Mouse (Mus musculus) hindbrain, embryonic 14.5 days (tissue): Measurements from ENCODE around the gene Supt20. TPM values are rescaled to one million over a fixed set of nuclear protein-coding genes. Genes with fewer than 3 reads are reported as not detected.

ENCODE experiments used
- ATAC-seq: fragments of 200-750 bp; cut with Nextera tagmentation; 2 replicates; pipeline ENCODE4 v1.8.0; 2017; ENCODE audit warnings: moderate number of reproducible peaks, mild to moderate bottlenecking, moderate TSS enrichment, moderate library complexity; ENCODE audit not compliant: low FRiP score
- DNase-seq: peaks from one replicate; pipeline ENCODE4 v3.0.0-alpha.2; 2015; ENCODE audit warnings: low spot score
- H3K27ac ChIP-seq: fragments of 300-500 bp; sonication (generic); 2 replicates; pipeline ENCODE4 v1.5.1; 2014; ENCODE audit warnings: mild to moderate bottlenecking, moderate library complexity
- H3K27me3 ChIP-seq: fragments of 300-500 bp; sonication (generic); 2 replicates; pipeline ENCODE4 v1.6.1; 2014; ENCODE audit warnings: mild to moderate bottlenecking, low read length, mixed read lengths; ENCODE audit not compliant: control insufficient read depth, insufficient read depth
- H3K36me3 ChIP-seq: fragments of 300-500 bp; sonication (generic); replicated peaks from 2 replicates; pipeline ENCODE4 v1.6.1; 2014; ENCODE audit not compliant: control insufficient read depth, insufficient read depth
- H3K4me1 ChIP-seq: fragments of 300-500 bp; sonication (generic); replicated peaks from 2 replicates; pipeline ENCODE4 v1.6.1; 2014; ENCODE audit warnings: antibody characterized with exemption, low read length, mixed read lengths; ENCODE audit not compliant: control insufficient read depth, insufficient read depth
- H3K4me2 ChIP-seq: fragments of 300-500 bp; sonication (generic); replicated peaks from 2 replicates; pipeline ENCODE4 v1.6.1; 2014; ENCODE audit warnings: mild to moderate bottlenecking, moderate library complexity
- H3K4me3 ChIP-seq: fragments of 300-500 bp; sonication (generic); replicated peaks from 2 replicates; pipeline ENCODE4 v1.5.1; 2014; ENCODE audit warnings: mild to moderate bottlenecking, low read length
- H3K9ac ChIP-seq: fragments of 300-500 bp; sonication (generic); 2 replicates; pipeline ENCODE4 v1.6.1; 2014
- H3K9me3 ChIP-seq: fragments of 300-500 bp; sonication (generic); 2 replicates; pipeline ENCODE4 v1.6.1; 2016; ENCODE audit warnings: low read length; ENCODE audit not compliant: control insufficient read depth
- WGBS: fragments of 180-500 bp; shearing (Covaris S2); extraction: QIAGEN DNeasy Blood & Tissue Kit; methylation state at CpG from one replicate; pipeline ENCODE4 v1.1.7; 2014; 5-methylcytosine and 5-hydroxymethylcytosine counted together
- polyA plus RNA-seq: library from polyadenylated mRNA; unstranded; fragments of >200 nt; fragmentation: Nextera tagmentation; extraction: Ambion mirVana; gene quantifications from 2 replicates; pipeline ENCODE4 v1.2.1, GENCODE M21; 2014

Gene Supt20
- polyA plus RNA-seq, 1 experiment from 2014 or later: 83.8 TPM

DNA sequence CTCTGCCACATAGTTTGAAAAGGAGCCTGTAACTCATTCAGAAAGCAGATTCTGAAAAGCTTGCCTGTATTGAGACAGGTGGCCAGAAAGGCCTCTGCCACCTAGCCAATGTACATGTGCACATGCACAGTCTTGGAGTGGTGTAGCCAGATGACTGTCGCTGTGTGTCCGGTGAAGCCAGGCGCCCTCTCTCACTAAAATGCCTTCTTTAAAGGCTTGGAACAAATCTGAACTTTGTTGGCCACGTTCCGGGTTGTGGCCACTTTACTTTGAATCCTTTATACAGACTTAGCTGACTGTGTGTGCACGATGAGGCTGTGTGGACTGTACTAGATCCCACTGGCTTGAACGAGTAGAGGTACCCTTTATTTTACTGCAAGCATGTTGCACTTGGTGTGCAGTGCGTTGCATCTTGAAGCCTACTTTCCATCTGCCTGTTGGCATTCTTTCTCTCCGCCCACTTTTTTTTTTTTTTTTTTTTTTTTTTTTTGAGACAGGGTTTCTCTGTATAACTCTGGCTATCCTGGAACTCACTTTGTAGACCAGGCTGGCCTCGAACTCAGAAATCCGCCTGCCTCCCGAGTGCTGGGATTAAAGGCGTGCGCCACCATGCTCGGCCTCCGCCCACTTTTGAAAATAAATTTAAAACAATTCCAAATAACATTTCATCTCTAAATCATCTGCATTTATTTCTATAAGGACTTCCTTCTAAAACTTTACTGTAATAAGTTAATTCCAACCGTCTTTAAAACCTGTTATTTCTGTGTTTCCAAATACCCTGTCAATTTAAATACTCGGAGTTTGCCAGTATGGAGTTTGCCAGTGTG lies 43.7 kb downstream of the Supt20 start:
- Histone ChIP-seq H3K9me3 (no peaks in the 10 kb centered on the region), H3K27me3 (no peaks in the 10 kb centered on the region), H3K4me1 (peaks cover 5% of the 10 kb centered on the region; the same call in 1 of the 2 replicates), H3K9ac (peak overlapping the region; percentile 98), H3K27ac (peak overlapping the region; percentile 98), H3K4me3 (peak overlapping the region; percentile 86), H3K4me2 (peak overlapping the region; percentile 68), H3K36me3 (peaks cover 35% of the 10 kb centered on the region)
- ATAC-seq: no peak
- 59% methylated on average over 18 of the region's 18 CpGs for WGBS
- DNase-seq: no peak

DNA sequence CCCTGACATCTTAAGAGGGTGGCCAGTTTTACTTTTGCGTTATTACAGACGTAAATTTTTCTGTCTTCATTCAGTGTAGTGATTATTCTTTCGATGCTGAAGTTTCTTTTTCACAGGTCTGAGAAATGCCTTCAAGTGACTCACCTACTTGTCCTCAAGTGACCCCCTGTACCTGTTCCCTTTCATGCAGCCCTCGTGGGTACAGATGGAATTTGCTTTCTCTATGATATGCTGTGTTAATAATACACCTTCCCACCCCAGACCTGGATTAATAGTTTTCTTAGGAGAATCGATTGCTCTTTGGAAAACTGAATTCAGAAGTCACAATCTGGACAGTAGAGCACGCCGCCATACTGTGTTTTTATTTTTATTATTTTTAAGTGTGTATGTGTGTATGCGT lies 44.7 kb downstream of the Supt20 start:
- Histone ChIP-seq H3K4me1 (peaks cover 5% of the 10 kb centered on the region; the same call in 1 of the 2 replicates), H3K36me3 (peaks cover 35% of the 10 kb centered on the region), H3K9ac (no peak overlapping the region), H3K9me3 (no peaks in the 10 kb centered on the region), H3K4me3 (no peak overlapping the region), H3K27ac (no peak overlapping the region), H3K4me2 (no peak overlapping the region), H3K27me3 (no peaks in the 10 kb centered on the region)
- 98% methylated on average over 8 of the region's 8 CpGs for WGBS
- ATAC-seq (no peak), DNase-seq (no peak)

DNA sequence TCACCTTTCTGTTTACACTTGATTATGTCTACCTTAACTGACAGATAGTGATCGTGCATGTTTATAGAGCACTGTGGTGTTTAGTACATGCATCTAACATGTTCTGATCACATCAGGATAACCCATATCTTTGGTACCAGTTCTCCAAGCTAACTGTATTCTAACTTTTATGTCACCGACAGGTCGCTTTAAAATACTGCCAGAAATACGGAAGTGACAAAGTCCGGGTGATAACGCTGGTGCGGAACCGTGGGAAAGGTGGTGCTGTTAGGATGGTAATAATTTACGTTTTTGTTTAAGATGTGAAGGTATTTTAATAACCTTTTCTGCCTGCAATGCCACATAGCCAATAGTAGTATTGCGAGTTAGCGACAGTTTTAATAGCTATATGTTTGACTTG lies 49.4 kb downstream of the Supt20 start:
- no peak for ATAC-seq
- peaks cover 80% of the 10 kb centered on the region for H3K36me3 ChIP-seq
- no peak overlapping the region for H3K4me3 ChIP-seq
- DNase-seq: no peak
- no peaks in the 10 kb centered on the region for H3K27me3 ChIP-seq
- no peak overlapping the region for H3K4me2 ChIP-seq
- H3K9me3 ChIP-seq: no peaks in the 10 kb centered on the region
- 97% methylated on average over 11 of the region's 11 CpGs for WGBS
- no peaks in the 10 kb centered on the region for H3K4me1 ChIP-seq
- H3K27ac ChIP-seq: no peak overlapping the region
- no peak overlapping the region for H3K9ac ChIP-seq

DNA sequence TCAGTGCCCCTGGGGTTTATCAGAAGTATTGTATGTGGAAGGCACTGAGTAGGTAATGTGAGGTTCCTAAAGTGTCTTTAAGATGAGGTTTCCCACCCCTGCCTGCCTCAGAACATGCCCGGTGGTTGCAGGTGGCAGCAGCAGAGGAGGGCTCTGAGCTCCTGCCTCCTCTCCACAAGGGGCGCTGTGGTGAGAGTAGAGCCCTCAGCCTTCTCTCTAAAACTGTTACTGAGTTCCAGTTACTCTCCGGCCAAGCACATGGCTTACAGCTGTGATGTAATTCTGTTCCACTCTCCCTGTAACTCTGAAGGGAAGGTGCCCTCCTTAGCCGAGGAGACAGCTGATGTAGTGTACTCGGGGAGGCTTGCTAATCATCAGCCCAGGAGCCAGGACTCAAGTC lies 53.2 kb downstream of the Supt20 start:
- H3K9me3 ChIP-seq: no peaks in the 10 kb centered on the region
- no peaks in the 10 kb centered on the region for H3K4me1 ChIP-seq
- H3K4me3 ChIP-seq: no peak overlapping the region
- H3K27ac ChIP-seq: no peak overlapping the region
- no peak overlapping the region for H3K9ac ChIP-seq
- no peak for ATAC-seq
- WGBS: 60% methylated on average over 5 of the region's 5 CpGs
- no peaks in the 10 kb centered on the region for H3K27me3 ChIP-seq
- no peak for DNase-seq
- peaks cover 98% of the 10 kb centered on the region for H3K36me3 ChIP-seq
- no peak overlapping the region for H3K4me2 ChIP-seq

DNA sequence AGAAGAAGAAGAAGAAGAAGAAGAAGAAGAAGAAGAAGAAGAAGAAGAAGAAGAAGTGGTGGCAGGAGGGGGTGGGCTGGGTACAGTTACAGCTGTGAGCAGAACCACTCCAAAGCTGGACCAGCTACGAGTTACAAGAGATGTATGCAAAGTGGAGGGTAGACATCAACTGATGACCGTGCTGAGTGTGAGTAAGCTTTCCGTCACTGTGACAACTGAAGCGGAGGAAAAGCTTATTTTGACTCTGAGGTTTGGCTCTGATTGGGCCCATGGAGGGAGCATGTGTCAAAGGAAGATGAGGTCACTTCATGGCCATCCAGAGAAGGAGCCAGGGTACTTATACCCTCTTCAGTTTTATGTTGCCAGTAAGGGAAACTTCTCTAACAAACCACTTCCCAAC lies 60.8 kb downstream of the Supt20 start:
- 64% methylated on average over 4 of the region's 4 CpGs for WGBS

GRCm38 (mm10) chr3:54755145-54756041 lies 62.8 kb downstream of the Supt20 start, which contains the start of gene Smad9:
Smad9 (plus strand) TSS chr3:54755582.
- Histone ChIP-seq H3K36me3 (peaks cover 11% of the 10 kb centered on the region), H3K4me1 (peaks cover 13% of the 10 kb centered on the region), H3K4me3 (peak within 1 kb of the TSS; percentile 70), H3K9ac (peak within 1 kb of the TSS; percentile 79), H3K4me2 (peak within 1 kb of the TSS; percentile 100), H3K9me3 (no peaks in the 10 kb centered on the region), H3K27me3 (peaks cover 10% of the 10 kb centered on the region; the same call in 1 of the 2 replicates), H3K27ac (no peak within 1 kb of the TSS)
- DNase-seq (peak; percentile 71), ATAC-seq (peak; percentile 85)
- under 1% methylated on average over 60 of the region's 66 CpGs for WGBS

More for the DNA sequence above, 60.8 kb downstream of the Supt20 start:
- Histone ChIP-seq H3K9me3 (no peaks in the 10 kb centered on the region), H3K27me3 (peaks cover 10% of the 10 kb centered on the region; the same call in 1 of the 2 replicates), H3K27ac (no peak overlapping the region), H3K36me3 (peaks cover 31% of the 10 kb centered on the region), H3K4me3 (no peak overlapping the region), H3K4me2 (no peak overlapping the region), H3K4me1 (peaks cover 13% of the 10 kb centered on the region), H3K9ac (no peak overlapping the region)
- DNase-seq (no peak), ATAC-seq (no peak)

- WGBS: 2% methylated on average over 11 of the region's 11 CpGs
- no peaks in the 10 kb centered on the region for H3K9me3 ChIP-seq
Measured at GRCm38 (mm10) chr3:54756058-54756457, 63.5 kb downstream of the Supt20 start.

GRCm38 (mm10) chr3:54757446-54757845 lies 64.8 kb downstream of the Supt20 start:
- ATAC-seq (no peak), DNase-seq (no peak)
- 90% methylated on average over 8 of the region's 8 CpGs for WGBS
- Histone ChIP-seq H3K36me3 (no peaks in the 10 kb centered on the region), H3K4me3 (no peak overlapping the region), H3K9me3 (no peaks in the 10 kb centered on the region), H3K4me1 (peaks cover 13% of the 10 kb centered on the region), H3K9ac (no peak overlapping the region), H3K27ac (no peak overlapping the region), H3K27me3 (peaks cover 10% of the 10 kb centered on the region; the same call in 1 of the 2 replicates), H3K4me2 (no peak overlapping the region)

More at GRCm38 (mm10) chr3:54756058-54756457, 63.5 kb downstream of the Supt20 start:
- Histone ChIP-seq H3K27ac (no peak overlapping the region), H3K36me3 (peaks cover 5% of the 10 kb centered on the region), H3K9ac (peak overlapping the region; percentile 79; the same call in 1 of the 2 replicates), H3K27me3 (peaks cover 10% of the 10 kb centered on the region; the same call in 1 of the 2 replicates), H3K4me2 (peak overlapping the region; percentile 100), H3K4me1 (peaks cover 13% of the 10 kb centered on the region), H3K4me3 (peak overlapping the region; percentile 70)
- DNase-seq (no peak), ATAC-seq (no peak)

DNA sequence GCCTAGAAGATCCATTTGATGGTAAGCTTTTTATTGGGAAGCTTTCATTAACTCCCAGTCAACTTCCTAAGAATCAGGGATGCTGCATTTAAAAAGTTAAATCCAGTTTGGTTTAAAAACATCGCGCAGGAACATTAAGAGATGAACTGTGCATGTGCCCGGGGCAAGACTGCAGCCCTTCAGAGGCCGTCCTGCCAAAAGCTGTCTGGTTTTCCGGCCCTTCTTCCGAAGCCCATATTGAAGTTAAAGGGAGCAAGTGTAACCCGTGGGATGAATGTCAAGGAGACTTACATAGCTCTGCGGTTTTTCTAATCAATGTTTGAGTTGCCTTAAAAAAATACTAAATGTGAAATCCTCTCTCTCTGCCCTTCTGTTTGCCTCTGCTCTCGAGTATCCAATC lies 66.6 kb downstream of the Supt20 start:
- H3K4me3 ChIP-seq: no peak overlapping the region
- H3K9ac ChIP-seq: no peak overlapping the region
- no peaks in the 10 kb centered on the region for H3K9me3 ChIP-seq
- 78% methylated on average over 9 of the region's 9 CpGs for WGBS
- no peaks in the 10 kb centered on the region for H3K36me3 ChIP-seq
- peaks cover 13% of the 10 kb centered on the region for H3K4me1 ChIP-seq
- no peak overlapping the region for H3K4me2 ChIP-seq
- DNase-seq (no peak), ATAC-seq (no peak)
- H3K27me3 ChIP-seq: peaks cover 10% of the 10 kb centered on the region; the same call in 1 of the 2 replicates
- no peak overlapping the region for H3K27ac ChIP-seq
